Mouse (Mus musculus) liver, postnatal 0 days (tissue): ENCODE results near the gene Spata19. TPM values are rescaled to one million over a fixed set of nuclear protein-coding genes. Genes with fewer than 3 reads are reported as not detected.

Experiments used
- ATAC-seq: fragments of 200-750 bp; cut with Nextera tagmentation; 2 replicates; pipeline ENCODE4 v1.8.0; 2017; ENCODE audit warnings: mild to moderate bottlenecking, moderate library complexity
- DNase-seq: peaks from one replicate; pipeline ENCODE4 v3.0.0-alpha.2; 2016
- H3K27ac ChIP-seq: fragments of 300-500 bp; sonication (generic); 2 replicates; pipeline ENCODE4 v1.5.1; 2014; ENCODE audit warnings: antibody characterized with exemption, moderate library complexity, mild to moderate bottlenecking, low read depth
- H3K27me3 ChIP-seq: fragments of 300-500 bp; sonication (generic); 2 replicates; pipeline ENCODE4 v1.6.1; 2014; ENCODE audit warnings: low read length, control low read depth, mixed read lengths; ENCODE audit not compliant: insufficient read depth
- H3K36me3 ChIP-seq: fragments of 300-500 bp; sonication (generic); replicated peaks from 2 replicates; pipeline ENCODE4 v1.6.1; 2014; ENCODE audit warnings: mild to moderate bottlenecking, control low read depth, low read length, moderate library complexity, mixed read lengths; ENCODE audit not compliant: insufficient read depth
- H3K4me1 ChIP-seq: fragments of 300-500 bp; sonication (generic); 2 replicates; pipeline ENCODE4 v1.6.1; 2014; ENCODE audit warnings: antibody characterized with exemption, mild to moderate bottlenecking, control low read depth; ENCODE audit not compliant: insufficient read depth
- H3K4me2 ChIP-seq: fragments of 300-500 bp; sonication (generic); 2 replicates; pipeline ENCODE4 v1.6.1; 2014; ENCODE audit warnings: low read depth, mild to moderate bottlenecking, low read length, moderate library complexity, mixed read lengths
- H3K4me3 ChIP-seq: fragments of 300-500 bp; sonication (generic); 2 replicates; pipeline ENCODE4 v1.5.1; 2014; ENCODE audit warnings: low read depth, low read length
- H3K9ac ChIP-seq: fragments of 300-500 bp; sonication (generic); replicated peaks from 2 replicates; pipeline ENCODE4 v1.6.1; 2014; ENCODE audit warnings: mild to moderate bottlenecking, moderate library complexity
- H3K9me3 ChIP-seq: fragments of 300-500 bp; sonication (generic); 2 replicates; pipeline ENCODE4 v1.6.1; 2016; ENCODE audit warnings: mild to moderate bottlenecking, control low read depth, low read length, mixed read lengths
- CTCF ChIP-seq: sonication (generic); IDR thresholded peaks from 2 replicates; pipeline ENCODE4 v1.5.1; 2016; ENCODE audit warnings: antibody characterized with exemption, low read depth
- EP300 ChIP-seq: IDR thresholded peaks from 2 replicates; pipeline ENCODE4 v1.6.1; 2016; ENCODE audit warnings: antibody characterized with exemption, low read depth, mild to moderate bottlenecking
- WGBS: fragments of 180-500 bp; shearing (Covaris S2); extraction: QIAGEN DNeasy Blood & Tissue Kit; methylation state at CpG from one replicate; pipeline ENCODE4 v1.1.7; 2014; ENCODE audit not compliant: insufficient replicate concordance; 5-methylcytosine and 5-hydroxymethylcytosine counted together
- polyA plus RNA-seq: library from polyadenylated mRNA; unstranded; fragments of >200 nt; fragmentation: Nextera tagmentation; extraction: Ambion mirVana; gene quantifications from 2 replicates; pipeline ENCODE4 v1.2.1, GENCODE M21; 2015

The Spata19 gene
- not detected in 2 replicates for polyA plus RNA-seq

- Histone ChIP-seq H3K27me3 (no peaks in the 10 kb centered on the region), H3K4me2 (no peak within 1 kb of the TSS), H3K9me3 (no peaks in the 10 kb centered on the region), H3K4me1 (no peaks in the 10 kb centered on the region), H3K27ac (no peak within 1 kb of the TSS), H3K36me3 (no peaks in the 10 kb centered on the region), H3K4me3 (no peak within 1 kb of the TSS), H3K9ac (no peak within 1 kb of the TSS)
- DNase-seq, result no peak
- TF ChIP-seq CTCF (no peak), EP300 (no peak)
- ATAC-seq, result no peak
- WGBS, result 61% methylated on average over 3 of the region's 3 CpGs
Measured at GRCm38 (mm10) chr9:27396500-27396899, at the start of gene Spata19. Gene Spata19, plus strand, starts transcription at chr9:27396800.

GRCm38 (mm10) chr9:27353082-27353481 lies 43.5 kb upstream of the Spata19 start:
- no peaks in the 10 kb centered on the region for H3K4me1 ChIP-seq
- no peaks in the 10 kb centered on the region for H3K36me3 ChIP-seq
- no peak for DNase-seq
- no peak for TF ChIP-seq EP300
- TF ChIP-seq CTCF, result no peak
- H3K27me3 ChIP-seq, result no peaks in the 10 kb centered on the region
- WGBS, result 76% methylated on average over 7 of the region's 7 CpGs
- H3K4me2 ChIP-seq, result no peak overlapping the region
- no peak overlapping the region for H3K4me3 ChIP-seq
- H3K9me3 ChIP-seq, result no peaks in the 10 kb centered on the region
- no peak for ATAC-seq
- no peak overlapping the region for H3K27ac ChIP-seq
- no peak overlapping the region for H3K9ac ChIP-seq

- DNase-seq, result no peak
- H3K9ac ChIP-seq, result no peak overlapping the region
- H3K4me2 ChIP-seq, result no peak overlapping the region
- no peak overlapping the region for H3K27ac ChIP-seq
- no peaks in the 10 kb centered on the region for H3K36me3 ChIP-seq
- WGBS, result 75% methylated on average over 6 of the region's 6 CpGs
- ATAC-seq, result no peak
- H3K4me1 ChIP-seq, result no peaks in the 10 kb centered on the region
- TF ChIP-seq EP300 (no peak), CTCF (no peak)
- H3K9me3 ChIP-seq, result no peaks in the 10 kb centered on the region
- H3K27me3 ChIP-seq, result no peaks in the 10 kb centered on the region
- H3K4me3 ChIP-seq, result no peak overlapping the region
Measured at GRCm38 (mm10) chr9:27357893-27358292, 38.7 kb upstream of the Spata19 start.

- no peak for ATAC-seq
- no peaks in the 10 kb centered on the region for H3K27me3 ChIP-seq
- no peak overlapping the region for H3K4me3 ChIP-seq
- no peak overlapping the region for H3K4me2 ChIP-seq
- WGBS, result 47% methylated on average over 2 of the region's 2 CpGs
- no peaks in the 10 kb centered on the region for H3K36me3 ChIP-seq
- no peaks in the 10 kb centered on the region for H3K4me1 ChIP-seq
- no peak for TF ChIP-seq CTCF
- no peak for TF ChIP-seq EP300
- no peaks in the 10 kb centered on the region for H3K9me3 ChIP-seq
- H3K27ac ChIP-seq, result no peak overlapping the region
- DNase-seq, result no peak
- H3K9ac ChIP-seq, result no peak overlapping the region
Measured at GRCm38 (mm10) chr9:27367231-27367630, 29.4 kb upstream of the Spata19 start.

GRCm38 (mm10) chr9:27369108-27369507 lies 27.5 kb upstream of the Spata19 start:
- no peak overlapping the region for H3K27ac ChIP-seq
- no peak for TF ChIP-seq CTCF
- no peak for TF ChIP-seq EP300
- no peaks in the 10 kb centered on the region for H3K9me3 ChIP-seq
- H3K9ac ChIP-seq, result no peak overlapping the region
- H3K36me3 ChIP-seq, result no peaks in the 10 kb centered on the region
- no peaks in the 10 kb centered on the region for H3K4me1 ChIP-seq
- ATAC-seq (no peak), DNase-seq (no peak)
- H3K4me3 ChIP-seq, result no peak overlapping the region
- 80% methylated on average over 2 of the region's 2 CpGs for WGBS
- no peak overlapping the region for H3K4me2 ChIP-seq
- H3K27me3 ChIP-seq, result no peaks in the 10 kb centered on the region

GRCm38 (mm10) chr9:27375746-27376145 lies 20.9 kb upstream of the Spata19 start:
- no peaks in the 10 kb centered on the region for H3K27me3 ChIP-seq
- no peak overlapping the region for H3K27ac ChIP-seq
- H3K9ac ChIP-seq, result no peak overlapping the region
- TF ChIP-seq EP300, result no peak
- TF ChIP-seq CTCF, result no peak
- no peak for DNase-seq
- no peaks in the 10 kb centered on the region for H3K9me3 ChIP-seq
- H3K36me3 ChIP-seq, result no peaks in the 10 kb centered on the region
- WGBS, result 43% methylated on average over 1 of the region's 1 CpGs
- H3K4me3 ChIP-seq, result no peak overlapping the region
- H3K4me1 ChIP-seq, result no peaks in the 10 kb centered on the region
- no peak overlapping the region for H3K4me2 ChIP-seq
- no peak for ATAC-seq

GRCm38 (mm10) chr9:27386951-27387350 lies 9.6 kb upstream of the Spata19 start:
- DNase-seq, result no peak
- no peak for ATAC-seq
- Histone ChIP-seq H3K36me3 (no peaks in the 10 kb centered on the region), H3K27ac (no peak overlapping the region), H3K4me3 (no peak overlapping the region), H3K4me2 (no peak overlapping the region), H3K9ac (no peak overlapping the region), H3K27me3 (no peaks in the 10 kb centered on the region), H3K4me1 (no peaks in the 10 kb centered on the region), H3K9me3 (no peaks in the 10 kb centered on the region)
- TF ChIP-seq EP300, result no peak
- no peak for TF ChIP-seq CTCF
- 79% methylated on average over 3 of the region's 3 CpGs for WGBS
